Mouse (Mus musculus) subcutaneous adipose tissue, adult 2 months (tissue): ENCODE results near the gene Olfr341. TPM values are rescaled to one million over a fixed set of nuclear protein-coding genes. Genes with fewer than 3 reads are reported as not detected.

Source experiments
- polyA plus RNA-seq: library from polyadenylated mRNA; depleted of rRNA; stranded (reverse); fragments of >200 nt; gene quantifications from 2 replicates; pipeline ENCODE4 v1.2.3, GENCODE M21; 2012; ENCODE audit warnings: low replicate concordance; rRNA removed

Olfr341 gene
- polyA plus RNA-seq: not detected in 2 replicates

DNA sequence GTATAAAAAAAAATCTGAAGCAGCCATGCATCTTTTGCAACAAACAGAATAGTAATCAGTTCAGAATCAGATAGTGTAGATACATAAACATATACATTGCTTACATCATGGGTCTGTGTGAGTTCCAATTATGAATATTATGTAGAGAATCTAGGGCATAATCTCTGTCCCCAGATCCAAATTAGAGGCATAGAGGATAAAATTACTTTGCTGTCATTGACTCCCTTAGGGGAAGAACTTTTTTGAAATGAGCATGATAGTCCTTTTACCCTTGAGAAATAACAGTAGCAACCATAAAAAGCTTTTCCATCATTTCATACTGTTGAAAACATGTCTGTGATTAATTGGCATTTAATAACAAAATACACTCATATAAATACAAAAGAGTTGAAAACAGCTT is at the start of gene Olfr341:
TSS of gene Olfr341 (minus strand) at position 101 of the 400 bp plus-strand sequence.

DNA sequence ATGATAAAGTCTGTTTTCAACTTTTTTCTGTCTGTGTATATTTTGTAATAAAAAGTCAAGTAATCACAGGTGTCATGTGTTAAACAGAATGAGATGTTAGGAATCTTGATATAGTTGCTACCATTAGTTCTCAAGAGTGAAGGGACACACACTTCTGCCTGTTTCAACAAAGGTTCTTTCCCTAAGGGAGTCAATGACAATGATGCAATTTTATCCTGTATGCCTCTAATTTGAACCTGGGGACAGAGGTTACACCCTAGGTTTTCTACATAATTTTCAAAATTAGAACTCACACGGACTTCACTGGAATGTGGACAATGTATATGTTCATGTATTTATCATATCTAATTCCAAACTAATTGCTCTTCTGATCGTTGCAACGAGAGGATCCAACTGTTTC is 42.4 kb upstream of the Olfr341 start, which contains the start of gene Olfr342:
TSS of gene Olfr342 (plus strand) at position 301 of the 400 bp plus-strand sequence.

DNA sequence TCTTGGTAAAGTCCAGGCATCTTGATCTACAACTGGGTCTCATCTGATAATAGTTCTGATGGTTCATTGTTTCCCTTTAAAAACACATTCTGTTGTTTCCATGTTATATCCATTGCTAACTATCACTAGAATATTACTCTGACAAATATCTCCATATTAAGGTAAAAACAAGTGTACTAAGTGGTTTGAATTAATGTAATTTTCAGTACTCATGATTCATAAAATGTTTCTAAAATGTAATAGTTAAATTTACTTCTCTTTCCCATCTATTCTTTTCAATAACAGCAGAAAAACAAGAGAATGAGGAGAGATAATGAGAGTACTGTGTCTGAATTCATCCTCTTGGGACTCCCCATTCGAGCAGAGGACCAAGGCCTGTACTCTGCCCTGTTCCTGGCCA is 30.0 kb downstream of the Olfr341 start, which contains the start of gene Olfr340:
TSS of gene Olfr340 (plus strand) at position 301 of the 400 bp plus-strand sequence.

Other genes starting within 250 kb of the Olfr341 start
- not detected in 2 replicates for gene Olfr338, start 108.9 kb downstream of the Olfr341 start, polyA plus RNA-seq
- gene Olfr339, start 63.5 kb downstream of the Olfr341 start, polyA plus RNA-seq: not detected in 2 replicates
- not detected in 2 replicates for gene Olfr340, start 29.9 kb downstream of the Olfr341 start, polyA plus RNA-seq
- gene Olfr342, start 42.5 kb upstream of the Olfr341 start, polyA plus RNA-seq: not detected in 2 replicates
- gene Olfr344, start 84.2 kb upstream of the Olfr341 start, polyA plus RNA-seq: not detected in 2 replicates
- not detected in 2 replicates for gene Olfr345, start 157.6 kb upstream of the Olfr341 start, polyA plus RNA-seq
- not detected in 2 replicates for gene Olfr346, start 203.3 kb upstream of the Olfr341 start, polyA plus RNA-seq
- gene Olfr347, start 249.4 kb upstream of the Olfr341 start, polyA plus RNA-seq: not detected in 2 replicates